Mouse (Mus musculus) spleen, adult 2 months (tissue): ENCODE measurements at regions not wholly inside any gene's neighbourhood (a gene's known extent, or its start where the extent isn't known, plus 50 kb on each side); places are given as distances from the start of the nearest gene placed in this dataset.

Experiments used
- CTCF ChIP-seq: fragments of 200-500 bp; IDR thresholded peaks from 2 replicates; pipeline ENCODE4 v1.5.1; 2011; ENCODE audit warnings: mild to moderate bottlenecking, inconsistent platforms; ENCODE audit not compliant: insufficient read depth, insufficient read length, insufficient replicate concordance; ENCODE audit errors: extremely low read depth
- POLR2A ChIP-seq: fragments of 200-500 bp; IDR thresholded peaks from 2 replicates; pipeline ENCODE4 v1.6.1; 2011; ENCODE audit warnings: low read depth, low read length, inconsistent platforms

GRCm38 (mm10) chr12:106688156-106688740 lies 678.2 kb downstream of the Vrk1 start:
- TF ChIP-seq CTCF (no peak), POLR2A (no peak)
